Mouse (Mus musculus) G1E (cell line): ENCODE measurements around the gene Map3k13.

Experiments used
- CTCF ChIP-seq: IDR thresholded peaks from 2 replicates; pipeline ENCODE4 v1.5.1; 2012; ENCODE audit warnings: low read depth, low read length, inconsistent platforms, mixed read lengths
- GATA1 ChIP-seq: IDR thresholded peaks from 2 replicates; pipeline ENCODE4 v1.6.1; 2012; ENCODE audit warnings: borderline replicate concordance, low read length, inconsistent platforms, mixed read lengths
- TAL1 ChIP-seq: conservative IDR thresholded peaks from 2 replicates; pipeline ENCODE4 v1.6.1; 2012; ENCODE audit warnings: low read depth, low read length, inconsistent platforms, mixed read lengths

DNA sequence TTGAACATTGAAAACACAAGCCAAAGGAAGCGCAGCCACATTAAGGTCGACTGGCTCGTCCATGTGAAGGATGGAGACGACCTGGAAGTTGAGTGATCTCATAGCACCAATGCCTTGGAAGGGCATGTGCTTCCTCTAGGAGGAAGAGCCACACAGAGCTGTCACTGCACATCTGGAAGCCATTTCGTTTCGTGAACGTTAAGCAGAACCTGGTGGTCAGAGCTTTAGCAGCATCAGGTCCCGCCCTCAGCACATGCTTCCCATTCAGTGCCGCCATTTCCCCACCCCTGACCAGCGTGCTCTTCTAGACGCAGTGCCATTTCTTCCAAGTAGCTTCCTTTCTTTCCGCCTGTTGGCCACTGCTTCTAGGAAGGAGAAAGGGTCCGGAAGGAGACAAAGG lies 134.3 kb downstream of the Map3k13 start:
- no peak for TF ChIP-seq TAL1
- TF ChIP-seq GATA1 = no peak
- TF ChIP-seq CTCF = no peak
